Mouse (Mus musculus) midbrain, embryonic 11.5 days (tissue): ENCODE measurements around the gene Eng. TPM values are rescaled to one million over a fixed set of nuclear protein-coding genes. Genes with fewer than 3 reads are reported as not detected.
A peak's percentile ranks its signal among the peaks of the same experiment; 100 is the strongest.

Experiments used
- ATAC-seq: fragments of 200-750 bp; cut with Nextera tagmentation; 2 replicates; pipeline ENCODE4 v1.8.0; 2017; ENCODE audit warnings: moderate TSS enrichment, moderate library complexity; ENCODE audit not compliant: low FRiP score
- DNase-seq: peaks from one replicate; pipeline ENCODE4 v3.0.0; 2015; ENCODE audit warnings: low spot score; ENCODE audit errors: missing footprints
- H3K27ac ChIP-seq: fragments of 300-500 bp; sonication (generic); 2 replicates; pipeline ENCODE4 v1.5.1; 2014; ENCODE audit warnings: low read depth, low read length
- H3K27me3 ChIP-seq: fragments of 300-500 bp; sonication (generic); 2 replicates; pipeline ENCODE4 v1.6.1; 2014; ENCODE audit warnings: mild to moderate bottlenecking, low read length, moderate library complexity, mixed read lengths; ENCODE audit not compliant: control insufficient read depth, insufficient read depth
- H3K36me3 ChIP-seq: fragments of 300-500 bp; sonication (generic); 2 replicates; pipeline ENCODE4 v1.6.1; 2014; ENCODE audit warnings: mild to moderate bottlenecking, low read length, moderate library complexity, mixed read lengths; ENCODE audit not compliant: control insufficient read depth, insufficient read depth
- H3K4me1 ChIP-seq: fragments of 300-500 bp; sonication (generic); 2 replicates; pipeline ENCODE4 v1.6.1; 2014; ENCODE audit warnings: low read length; ENCODE audit not compliant: control insufficient read depth, insufficient read depth
- H3K4me2 ChIP-seq: fragments of 300-500 bp; sonication (generic); 2 replicates; pipeline ENCODE4 v1.6.1; 2014; ENCODE audit warnings: mild to moderate bottlenecking, moderate library complexity
- H3K4me3 ChIP-seq: fragments of 300-500 bp; sonication (generic); 2 replicates; pipeline ENCODE4 v1.5.1; 2014; ENCODE audit warnings: low read depth, low read length
- H3K9ac ChIP-seq: fragments of 300-500 bp; sonication (generic); 2 replicates; pipeline ENCODE4 v1.6.1; 2014; ENCODE audit warnings: low read length
- H3K9me3 ChIP-seq: fragments of 300-500 bp; sonication (generic); 2 replicates; pipeline ENCODE4 v1.6.1; 2016; ENCODE audit warnings: low read length; ENCODE audit not compliant: control insufficient read depth
- WGBS: fragments of 180-500 bp; shearing (Covaris S2); extraction: QIAGEN DNeasy Blood & Tissue Kit; methylation state at CpG from one replicate; pipeline ENCODE4 v1.1.7; 2014; 5-methylcytosine and 5-hydroxymethylcytosine counted together
- polyA plus RNA-seq: library from polyadenylated mRNA; unstranded; fragments of >200 nt; fragmentation: Nextera tagmentation; extraction: Ambion mirVana; gene quantifications from 2 replicates; pipeline ENCODE4 v1.2.1, GENCODE M21; 2014

Eng gene
- polyA plus RNA-seq, 1 experiment from 2014 or later = 22.7 TPM

- Histone ChIP-seq H3K4me1 (peaks cover 21% of the 10 kb centered on the region), H3K27me3 (no peaks in the 10 kb centered on the region; the same call in 1 of the 2 replicates), H3K9ac (peak overlapping the region; percentile 78), H3K4me3 (peak overlapping the region; percentile 68), H3K27ac (no peak overlapping the region), H3K36me3 (no peaks in the 10 kb centered on the region), H3K9me3 (no peaks in the 10 kb centered on the region), H3K4me2 (peak overlapping the region; percentile 93)
- 11% methylated on average over 51 of the region's 55 CpGs for WGBS
- DNase-seq = peak; percentile 98
- ATAC-seq = peak; percentile 83
These were observed 39.9 kb upstream of the Eng start for GRCm38 (mm10) chr2:32606161-32607142.

- H3K9ac ChIP-seq = peak overlapping the region; percentile 78
- H3K27me3 ChIP-seq = no peaks in the 10 kb centered on the region; the same call in 1 of the 2 replicates
- H3K9me3 ChIP-seq = no peaks in the 10 kb centered on the region
- H3K4me2 ChIP-seq = peak overlapping the region; percentile 93
- 8% methylated on average over 34 of the region's 34 CpGs for WGBS
- ATAC-seq (peak; percentile 22), DNase-seq (peak; percentile 92)
- peaks cover 21% of the 10 kb centered on the region for H3K4me1 ChIP-seq
- no peak overlapping the region for H3K27ac ChIP-seq
- H3K36me3 ChIP-seq = no peaks in the 10 kb centered on the region
- peak overlapping the region; percentile 68 for H3K4me3 ChIP-seq
These were observed 39.0 kb upstream of the Eng start for GRCm38 (mm10) chr2:32607262-32607947.

- Histone ChIP-seq H3K4me2 (peak overlapping the region; percentile 32), H3K27ac (no peak overlapping the region), H3K27me3 (no peaks in the 10 kb centered on the region; the same call in 1 of the 2 replicates), H3K4me1 (peaks cover 21% of the 10 kb centered on the region), H3K9me3 (no peaks in the 10 kb centered on the region), H3K9ac (0 out of 2 replicates have a peak overlapping the region, but pooled peaks have one; percentile 9), H3K4me3 (0 out of 2 replicates have a peak overlapping the region, but pooled peaks have one; percentile 68), H3K36me3 (no peaks in the 10 kb centered on the region)
- ATAC-seq (peak; percentile 55; the same call in 1 of the 2 replicates), DNase-seq (peak; percentile 96)
- 7% methylated on average over 25 of the region's 25 CpGs for WGBS
These were observed 38.1 kb upstream of the Eng start for GRCm38 (mm10) chr2:32608141-32608777.

GRCm38 (mm10) chr2:32608778-32609435 is 37.5 kb upstream of the Eng start:
- H3K4me2 ChIP-seq = peak overlapping the region; percentile 32
- no peak overlapping the region for H3K27ac ChIP-seq
- no peak for DNase-seq
- H3K4me3 ChIP-seq = 0 out of 2 replicates have a peak overlapping the region, but pooled peaks have one; percentile 5
- no peaks in the 10 kb centered on the region; the same call in 1 of the 2 replicates for H3K27me3 ChIP-seq
- ATAC-seq = no peak
- H3K9me3 ChIP-seq = no peaks in the 10 kb centered on the region
- no peak overlapping the region for H3K9ac ChIP-seq
- WGBS = 40% methylated on average over 18 of the region's 18 CpGs
- H3K36me3 ChIP-seq = no peaks in the 10 kb centered on the region
- H3K4me1 ChIP-seq = peaks cover 21% of the 10 kb centered on the region

GRCm38 (mm10) chr2:32610610-32611229 is 35.7 kb upstream of the Eng start:
- H3K27ac ChIP-seq = no peak overlapping the region
- H3K4me1 ChIP-seq = peaks cover 21% of the 10 kb centered on the region
- WGBS = 20% methylated on average over 23 of the region's 23 CpGs
- no peak for ATAC-seq
- DNase-seq = peak; percentile 91
- H3K4me3 ChIP-seq = peak overlapping the region; percentile 26
- no peaks in the 10 kb centered on the region for H3K9me3 ChIP-seq
- H3K27me3 ChIP-seq = no peaks in the 10 kb centered on the region; the same call in 1 of the 2 replicates
- peak overlapping the region; percentile 36 for H3K9ac ChIP-seq
- H3K4me2 ChIP-seq = peak overlapping the region; percentile 49
- no peaks in the 10 kb centered on the region for H3K36me3 ChIP-seq

- no peak for ATAC-seq
- 64% methylated on average over 26 of the region's 26 CpGs for WGBS
- no peak overlapping the region for H3K9ac ChIP-seq
- no peaks in the 10 kb centered on the region for H3K36me3 ChIP-seq
- peaks cover 17% of the 10 kb centered on the region for H3K4me1 ChIP-seq
- DNase-seq = no peak
- no peak overlapping the region for H3K4me2 ChIP-seq
- no peaks in the 10 kb centered on the region for H3K9me3 ChIP-seq
- no peak overlapping the region for H3K27ac ChIP-seq
- H3K4me3 ChIP-seq = no peak overlapping the region
- no peaks in the 10 kb centered on the region; the same call in 1 of the 2 replicates for H3K27me3 ChIP-seq
These were observed 34.1 kb upstream of the Eng start for GRCm38 (mm10) chr2:32612274-32612673.

- Histone ChIP-seq H3K4me3 (no peak overlapping the region), H3K4me2 (no peak overlapping the region), H3K9ac (no peak overlapping the region), H3K36me3 (no peaks in the 10 kb centered on the region; the same call in 1 of the 2 replicates), H3K9me3 (no peaks in the 10 kb centered on the region; the same call in 1 of the 2 replicates), H3K27me3 (no peaks in the 10 kb centered on the region), H3K27ac (no peak overlapping the region), H3K4me1 (peaks cover 12% of the 10 kb centered on the region)
- WGBS = 94% methylated on average over 1 of the region's 1 CpGs
- DNase-seq (no peak), ATAC-seq (no peak)
These were observed 29.3 kb upstream of the Eng start for GRCm38 (mm10) chr2:32617109-32617508.

- Histone ChIP-seq H3K36me3 (no peaks in the 10 kb centered on the region; the same call in 1 of the 2 replicates), H3K4me2 (no peak overlapping the region), H3K9ac (no peak overlapping the region), H3K27ac (no peak overlapping the region), H3K4me3 (no peak overlapping the region), H3K27me3 (no peaks in the 10 kb centered on the region), H3K9me3 (no peaks in the 10 kb centered on the region; the same call in 1 of the 2 replicates), H3K4me1 (peaks cover 12% of the 10 kb centered on the region)
- DNase-seq = no peak
- WGBS = 91% methylated on average over 4 of the region's 4 CpGs
- ATAC-seq = no peak
These were observed 28.8 kb upstream of the Eng start for GRCm38 (mm10) chr2:32617601-32618000.
